Mouse (Mus musculus) G1E (cell line): ENCODE measurements at regions not wholly inside any gene's neighbourhood (a gene's known extent, or its start where the extent isn't known, plus 50 kb on each side); places are given as distances from the start of the nearest gene placed in this dataset.

Experiments used
- CTCF ChIP-seq: IDR thresholded peaks from 2 replicates; pipeline ENCODE4 v1.5.1; 2012; ENCODE audit warnings: low read depth, low read length, inconsistent platforms, mixed read lengths
- GATA2 ChIP-seq: IDR thresholded peaks from 2 replicates; pipeline ENCODE4 v1.6.1; 2012; ENCODE audit warnings: low read depth, low read length, inconsistent platforms, borderline replicate concordance
- POLR2AphosphoS5 ChIP-seq: IDR thresholded peaks from 2 replicates; pipeline ENCODE4 v1.6.1; 2012; ENCODE audit warnings: low read depth, low read length, inconsistent platforms; ENCODE audit not compliant: insufficient replicate concordance
- TAL1 ChIP-seq: conservative IDR thresholded peaks from 2 replicates; pipeline ENCODE4 v1.6.1; 2012; ENCODE audit warnings: low read depth, low read length, inconsistent platforms, mixed read lengths

DNA sequence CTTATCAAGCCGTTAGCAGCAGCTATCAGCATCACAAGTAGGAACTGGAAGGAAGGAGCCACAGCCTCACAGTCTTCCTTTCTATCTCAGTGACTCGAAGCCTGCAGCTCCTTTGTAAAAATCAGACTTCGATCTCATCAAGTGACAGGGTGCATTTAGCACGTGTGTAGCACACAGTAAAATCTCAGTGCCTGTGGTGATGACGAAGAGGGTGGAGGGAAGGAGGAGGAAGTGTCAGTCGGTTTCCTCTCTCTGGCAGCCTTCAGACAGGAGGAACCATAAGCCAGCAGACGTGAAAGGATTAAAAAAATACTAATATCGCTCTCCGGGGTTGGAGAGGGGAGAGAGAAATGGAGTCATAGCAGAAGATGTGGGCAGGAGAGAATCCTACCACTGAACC lies 538.5 kb upstream of the Adam5 start:
- no peak for TF ChIP-seq CTCF
- TF ChIP-seq POLR2AphosphoS5, result no peak
- TF ChIP-seq GATA2, result no peak
- TF ChIP-seq TAL1, result no peak
